Mouse (Mus musculus): ENCODE results near the gene Myt1l. TPM values are rescaled to one million over a fixed set of nuclear protein-coding genes. Genes with fewer than 3 reads are reported as not detected.

Gene Myt1l
- polyA plus RNA-seq, 1 experiment from 2014 or later: not detected

GRCm38 (mm10) chr12:29540741-29541140 is 12.6 kb downstream of the Myt1l start:
- H3K27ac ChIP-seq (ENCODE audit: low read length): no peak overlapping the region
- no peaks in the 10 kb centered on the region for H3K9me3 ChIP-seq (ENCODE audit: low read length)
- H3K27me3 ChIP-seq (replicated peaks; ENCODE audit: insufficient read depth, low read length): no peaks in the 10 kb centered on the region
- no peak overlapping the region for H3K4me2 ChIP-seq (replicated peaks; ENCODE audit: low read depth, low read length)
- no peaks in the 10 kb centered on the region for H3K4me1 ChIP-seq (ENCODE audit: insufficient read depth, low read depth, low read length)
- no peak for ATAC-seq
- no peak overlapping the region for H3K9ac ChIP-seq (replicated peaks; ENCODE audit: low read depth)
- H3K4me3 ChIP-seq (ENCODE audit: low read depth, low read length): no peak overlapping the region
- TF ChIP-seq CTCF (IDR thresholded peaks at IDR 0.05) (no peak), EP300 (IDR thresholded peaks at IDR 0.05) (no peak)
- 74% methylated on average over 5 of the region's 5 CpGs for WGBS
- H3K36me3 ChIP-seq (ENCODE audit: insufficient read depth, low read length): no peaks in the 10 kb centered on the region
- DNase-seq (ENCODE audit: low spot score): no peak

GRCm38 (mm10) chr12:29546073-29546472 is 17.9 kb downstream of the Myt1l start:
- 34% methylated on average over 3 of the region's 3 CpGs for WGBS

GRCm38 (mm10) chr12:29547112-29547511 is 18.9 kb downstream of the Myt1l start:
- Histone ChIP-seq H3K4me2 (replicated peaks; ENCODE audit: low read depth, low read length) (no peak overlapping the region), H3K36me3 (ENCODE audit: insufficient read depth, low read length) (no peaks in the 10 kb centered on the region), H3K27ac (ENCODE audit: low read length) (no peak overlapping the region), H3K27me3 (replicated peaks; ENCODE audit: insufficient read depth, low read length) (no peaks in the 10 kb centered on the region), H3K4me1 (ENCODE audit: insufficient read depth, low read depth, low read length) (no peaks in the 10 kb centered on the region), H3K4me3 (ENCODE audit: low read depth, low read length) (no peak overlapping the region), H3K9ac (replicated peaks; ENCODE audit: low read depth) (no peak overlapping the region), H3K9me3 (ENCODE audit: low read length) (no peaks in the 10 kb centered on the region)
- DNase-seq (ENCODE audit: low spot score): no peak
- 60% methylated on average over 5 of the region's 5 CpGs for WGBS
- no peak for ATAC-seq
- no peak for TF ChIP-seq CTCF (IDR thresholded peaks at IDR 0.05)
- no peak for TF ChIP-seq EP300 (IDR thresholded peaks at IDR 0.05)

More at GRCm38 (mm10) chr12:29546073-29546472, 17.9 kb downstream of the Myt1l start:
- ATAC-seq: no peak
- no peaks in the 10 kb centered on the region for H3K36me3 ChIP-seq (ENCODE audit: insufficient read depth, low read length)
- H3K4me2 ChIP-seq (replicated peaks; ENCODE audit: low read depth, low read length): no peak overlapping the region
- H3K4me3 ChIP-seq (ENCODE audit: low read depth, low read length): no peak overlapping the region
- no peaks in the 10 kb centered on the region for H3K9me3 ChIP-seq (ENCODE audit: low read length)
- no peak for DNase-seq (ENCODE audit: low spot score)
- H3K27me3 ChIP-seq (replicated peaks; ENCODE audit: insufficient read depth, low read length): no peaks in the 10 kb centered on the region
- H3K9ac ChIP-seq (replicated peaks; ENCODE audit: low read depth): no peak overlapping the region
- TF ChIP-seq EP300 (IDR thresholded peaks at IDR 0.05) (no peak), CTCF (IDR thresholded peaks at IDR 0.05) (no peak)
- no peak overlapping the region for H3K27ac ChIP-seq (ENCODE audit: low read length)
- H3K4me1 ChIP-seq (ENCODE audit: insufficient read depth, low read depth, low read length): no peaks in the 10 kb centered on the region

GRCm38 (mm10) chr12:29547755-29548154 is 19.6 kb downstream of the Myt1l start:
- H3K9ac ChIP-seq (replicated peaks; ENCODE audit: low read depth): no peak overlapping the region
- no peaks in the 10 kb centered on the region for H3K9me3 ChIP-seq (ENCODE audit: low read length)
- TF ChIP-seq EP300 (IDR thresholded peaks at IDR 0.05) (no peak), CTCF (IDR thresholded peaks at IDR 0.05) (no peak)
- no peaks in the 10 kb centered on the region for H3K27me3 ChIP-seq (replicated peaks; ENCODE audit: insufficient read depth, low read length)
- H3K4me3 ChIP-seq (ENCODE audit: low read depth, low read length): no peak overlapping the region
- H3K27ac ChIP-seq (ENCODE audit: low read length): no peak overlapping the region
- no peaks in the 10 kb centered on the region for H3K36me3 ChIP-seq (ENCODE audit: insufficient read depth, low read length)
- no peak overlapping the region for H3K4me2 ChIP-seq (replicated peaks; ENCODE audit: low read depth, low read length)
- WGBS: 56% methylated on average over 6 of the region's 6 CpGs
- H3K4me1 ChIP-seq (ENCODE audit: insufficient read depth, low read depth, low read length): no peaks in the 10 kb centered on the region
- no peak for DNase-seq (ENCODE audit: low spot score)
- ATAC-seq: no peak

- DNase-seq (ENCODE audit: low spot score) (no peak), ATAC-seq (no peak)
- no peak overlapping the region for H3K4me2 ChIP-seq (replicated peaks; ENCODE audit: low read depth, low read length)
- no peaks in the 10 kb centered on the region for H3K4me1 ChIP-seq (ENCODE audit: insufficient read depth, low read depth, low read length)
- no peak overlapping the region for H3K4me3 ChIP-seq (ENCODE audit: low read depth, low read length)
- no peaks in the 10 kb centered on the region for H3K36me3 ChIP-seq (ENCODE audit: insufficient read depth, low read length)
- TF ChIP-seq EP300 (IDR thresholded peaks at IDR 0.05): no peak
- TF ChIP-seq CTCF (IDR thresholded peaks at IDR 0.05): no peak
- 69% methylated on average over 7 of the region's 7 CpGs for WGBS
- H3K9ac ChIP-seq (replicated peaks; ENCODE audit: low read depth): no peak overlapping the region
- no peaks in the 10 kb centered on the region for H3K9me3 ChIP-seq (ENCODE audit: low read length)
- H3K27ac ChIP-seq (ENCODE audit: low read length): no peak overlapping the region
- H3K27me3 ChIP-seq (replicated peaks; ENCODE audit: insufficient read depth, low read length): no peaks in the 10 kb centered on the region
Measured at GRCm38 (mm10) chr12:29553138-29553537, 25.0 kb downstream of the Myt1l start.

GRCm38 (mm10) chr12:29555718-29556117 is 27.5 kb downstream of the Myt1l start:
- 72% methylated on average over 4 of the region's 4 CpGs for WGBS
- no peak for TF ChIP-seq EP300 (IDR thresholded peaks at IDR 0.05)

GRCm38 (mm10) chr12:29556408-29556807 is 28.2 kb downstream of the Myt1l start:
- Histone ChIP-seq H3K36me3 (ENCODE audit: insufficient read depth, low read length) (no peaks in the 10 kb centered on the region), H3K27me3 (replicated peaks; ENCODE audit: insufficient read depth, low read length) (no peaks in the 10 kb centered on the region), H3K4me1 (ENCODE audit: insufficient read depth, low read depth, low read length) (no peaks in the 10 kb centered on the region), H3K27ac (ENCODE audit: low read length) (no peak overlapping the region), H3K4me2 (replicated peaks; ENCODE audit: low read depth, low read length) (no peak overlapping the region), H3K9me3 (ENCODE audit: low read length) (no peaks in the 10 kb centered on the region), H3K4me3 (ENCODE audit: low read depth, low read length) (no peak overlapping the region), H3K9ac (replicated peaks; ENCODE audit: low read depth) (no peak overlapping the region)
- 78% methylated on average over 3 of the region's 3 CpGs for WGBS
- no peak for ATAC-seq
- TF ChIP-seq EP300 (IDR thresholded peaks at IDR 0.05): no peak
- TF ChIP-seq CTCF (IDR thresholded peaks at IDR 0.05): no peak
- no peak for DNase-seq (ENCODE audit: low spot score)

More at GRCm38 (mm10) chr12:29555718-29556117, 27.5 kb downstream of the Myt1l start:
- Histone ChIP-seq H3K27ac (ENCODE audit: low read length) (no peak overlapping the region), H3K9ac (replicated peaks; ENCODE audit: low read depth) (no peak overlapping the region), H3K4me2 (replicated peaks; ENCODE audit: low read depth, low read length) (no peak overlapping the region), H3K36me3 (ENCODE audit: insufficient read depth, low read length) (no peaks in the 10 kb centered on the region), H3K27me3 (replicated peaks; ENCODE audit: insufficient read depth, low read length) (no peaks in the 10 kb centered on the region), H3K4me3 (ENCODE audit: low read depth, low read length) (no peak overlapping the region), H3K9me3 (ENCODE audit: low read length) (no peaks in the 10 kb centered on the region), H3K4me1 (ENCODE audit: insufficient read depth, low read depth, low read length) (no peaks in the 10 kb centered on the region)
- ATAC-seq (no peak), DNase-seq (ENCODE audit: low spot score) (no peak)

All from lung, postnatal 0 days (tissue).